16 mouse cellular contexts compared by ENCODE assay signal in genomic region chr9:41610347-41610746, GRCm38 (mm10).
DNase-seq lines count a peak whose midpoint lies in the region; ATAC-seq and TF ChIP-seq lines count a peak whose summit lies in the region.
"Had no signal": no experiment of that assay in that cellular context is flagged by ENCODE, and none has a peak within 500 bp of the region (broad histone marks: within the 10 kb centered on the region; RNA-seq: fewer than 3 reads in every experiment).

No protein-coding gene starts in this region.

- no peak overlapping the region for H3K9ac ChIP-seq in intestine, embryonic 14.5 days (ENCODE audit: low read length)
- H3K9ac ChIP-seq in intestine, embryonic 16.5 days (ENCODE audit: low read depth, low read length): no peak overlapping the region
- H3K9ac ChIP-seq in embryonic facial prominence, embryonic 14.5 days (ENCODE audit: low read depth, low read length): peak overlapping the region; percentile 37; the same call in 1 of the 2 replicates
- no peak overlapping the region for H3K9ac ChIP-seq in hindbrain, embryonic 14.5 days
- no peak overlapping the region for H3K9ac ChIP-seq in midbrain, embryonic 15.5 days

- H3K27me3 ChIP-seq in intestine, embryonic 14.5 days (replicated peaks; ENCODE audit: control insufficient read depth, insufficient read depth, low read length): no peaks in the 10 kb centered on the region
- H3K27me3 ChIP-seq in intestine, embryonic 16.5 days (replicated peaks; ENCODE audit: control insufficient read depth, insufficient read depth, low read length): no peaks in the 10 kb centered on the region
- no peaks in the 10 kb centered on the region for H3K27me3 ChIP-seq in embryonic facial prominence, embryonic 14.5 days (replicated peaks; ENCODE audit: control insufficient read depth, insufficient read depth, low read length)
- no peaks in the 10 kb centered on the region for H3K27me3 ChIP-seq in hindbrain, embryonic 14.5 days (ENCODE audit: control insufficient read depth, insufficient read depth, low read length)
- no peaks in the 10 kb centered on the region for H3K27me3 ChIP-seq in midbrain, embryonic 15.5 days (replicated peaks)
- H3K27me3 ChIP-seq in kidney, adult 2 months (replicated peaks; ENCODE audit: control insufficient read depth, insufficient read depth, low read length): no peaks in the 10 kb centered on the region
- H3K27me3 ChIP-seq: Patski had no signal

- H3K9me3 ChIP-seq in intestine, embryonic 14.5 days (ENCODE audit: control insufficient read depth, low read length): no peaks in the 10 kb centered on the region
- no peaks in the 10 kb centered on the region for H3K9me3 ChIP-seq in intestine, embryonic 16.5 days (ENCODE audit: control insufficient read depth, low read length)
- H3K9me3 ChIP-seq in embryonic facial prominence, embryonic 14.5 days (ENCODE audit: control insufficient read depth, low read length): no peaks in the 10 kb centered on the region
- no peaks in the 10 kb centered on the region for H3K9me3 ChIP-seq in hindbrain, embryonic 14.5 days (ENCODE audit: control insufficient read depth, low read length)
- no peaks in the 10 kb centered on the region for H3K9me3 ChIP-seq in midbrain, embryonic 15.5 days

- ATAC-seq in intestine, embryonic 14.5 days (replicated peaks; ENCODE audit: low FRiP score, low TSS enrichment, low read depth): no peak
- no peak for ATAC-seq in intestine, embryonic 16.5 days
- ATAC-seq in embryonic facial prominence, embryonic 14.5 days (ENCODE audit: low read depth): no peak
- no peak for ATAC-seq in hindbrain, embryonic 14.5 days (ENCODE audit: low FRiP score)
- ATAC-seq in midbrain, embryonic 15.5 days (replicated peaks): no peak
- ATAC-seq in megakaryocyte progenitor cell, adult 5-6 weeks (replicated peaks; ENCODE audit: poor library complexity): no peak
- ATAC-seq: Patski had no signal

- no peak overlapping the region for H3K4me3 ChIP-seq in intestine, embryonic 14.5 days (ENCODE audit: low read depth, low read length)
- no peak overlapping the region for H3K4me3 ChIP-seq in intestine, embryonic 16.5 days (ENCODE audit: low read length)
- no peak overlapping the region for H3K4me3 ChIP-seq in embryonic facial prominence, embryonic 14.5 days (ENCODE audit: low read depth, low read length)
- H3K4me3 ChIP-seq in hindbrain, embryonic 14.5 days (replicated peaks; ENCODE audit: low read length): no peak overlapping the region
- H3K4me3 ChIP-seq in midbrain, embryonic 15.5 days: no peak overlapping the region
- H3K4me3 ChIP-seq in kidney, adult 2 months (ENCODE audit: insufficient read depth, low read depth, low read length): no peak overlapping the region
- H3K4me3 ChIP-seq: gastrocnemius, adult 2 months had no signal

- no peak for DNase-seq in intestine, embryonic 14.5 days (ENCODE audit: low spot score)
- no peak for DNase-seq in embryonic facial prominence, embryonic 14.5 days (ENCODE audit: low spot score)
- no peak for DNase-seq in hindbrain, embryonic 14.5 days (ENCODE audit: low spot score)
- no peak for DNase-seq in kidney, adult 2 months
- DNase-seq in urinary bladder, postnatal 14 days (ENCODE audit: low spot score): no peak
- DNase-seq: adrenal gland, postnatal 36 days; cerebellum, postnatal 14 days; gastrocnemius, adult 2 months; heart, postnatal 14 days; kidney, postnatal 36 days; right cerebral cortex, adult 18-20 months had no signal

- WGBS in intestine, embryonic 14.5 days: 30% methylated on average over 4 of the region's 4 CpGs
- WGBS in intestine, embryonic 16.5 days: 39% methylated on average over 4 of the region's 4 CpGs
- WGBS in embryonic facial prominence, embryonic 14.5 days: 44% methylated on average over 4 of the region's 4 CpGs
- 31% methylated on average over 4 of the region's 4 CpGs for WGBS in hindbrain, embryonic 14.5 days
- whole genome bisulfite sequencing in midbrain, embryonic 15.5 days: 10% methylated on average over 4 of the region's 4 CpGs
- WGBS in kidney, adult 2 months: 76% methylated on average over 4 of the region's 4 CpGs

- peak overlapping the region; percentile 35; the same call in 1 of the 2 replicates for H3K27ac ChIP-seq in intestine, embryonic 14.5 days (ENCODE audit: low read depth)
- no peak overlapping the region for H3K27ac ChIP-seq in intestine, embryonic 16.5 days (ENCODE audit: low read length)
- peak overlapping the region; percentile 90 for H3K27ac ChIP-seq in embryonic facial prominence, embryonic 14.5 days (replicated peaks; ENCODE audit: low read depth, low read length)
- H3K27ac ChIP-seq in hindbrain, embryonic 14.5 days: peak overlapping the region; percentile 99
- H3K27ac ChIP-seq in midbrain, embryonic 15.5 days: peak overlapping the region; percentile 88
- no peak overlapping the region for H3K27ac ChIP-seq in kidney, adult 2 months (ENCODE audit: insufficient read depth, low read depth, low read length)
- H3K27ac ChIP-seq: gastrocnemius, adult 2 months had no signal

- TF ChIP-seq POLR2A in kidney, adult 2 months (IDR thresholded peaks at IDR 0.05; ENCODE audit: low read depth, low read length): no peak

- H3K4me2 ChIP-seq in intestine, embryonic 14.5 days (ENCODE audit: low read length): no peak overlapping the region
- H3K4me2 ChIP-seq in intestine, embryonic 16.5 days (ENCODE audit: low read depth, low read length): no peak overlapping the region
- H3K4me2 ChIP-seq in embryonic facial prominence, embryonic 14.5 days (ENCODE audit: low read depth, low read length): no peak overlapping the region
- no peak overlapping the region for H3K4me2 ChIP-seq in hindbrain, embryonic 14.5 days (replicated peaks)
- H3K4me2 ChIP-seq in midbrain, embryonic 15.5 days: no peak overlapping the region
- H3K4me2 ChIP-seq: liver, embryonic 11.5 days had no signal

- no peak for TF ChIP-seq CTCF in kidney, adult 2 months (conservative IDR thresholded peaks at IDR 0.05; ENCODE audit: insufficient read depth, insufficient read length, low read depth, low read length)

- H3K36me3 ChIP-seq in intestine, embryonic 14.5 days (ENCODE audit: control insufficient read depth, insufficient read depth, low read length): no peaks in the 10 kb centered on the region
- no peaks in the 10 kb centered on the region for H3K36me3 ChIP-seq in intestine, embryonic 16.5 days (ENCODE audit: control insufficient read depth, insufficient read depth, low read length)
- H3K36me3 ChIP-seq in embryonic facial prominence, embryonic 14.5 days (ENCODE audit: control insufficient read depth, insufficient read depth, low read length): no peaks in the 10 kb centered on the region
- H3K36me3 ChIP-seq in hindbrain, embryonic 14.5 days (replicated peaks; ENCODE audit: control insufficient read depth, insufficient read depth): no peaks in the 10 kb centered on the region
- no peaks in the 10 kb centered on the region for H3K36me3 ChIP-seq in midbrain, embryonic 15.5 days (replicated peaks)
- H3K36me3 ChIP-seq in kidney, adult 2 months (ENCODE audit: control insufficient read depth, insufficient read depth, low read length): no peaks in the 10 kb centered on the region

- H3K4me1 ChIP-seq in intestine, embryonic 14.5 days (replicated peaks; ENCODE audit: control insufficient read depth, insufficient read depth, low read length): peaks cover 37% of the 10 kb centered on the region
- peaks cover 11% of the 10 kb centered on the region; the same call in 1 of the 2 replicates for H3K4me1 ChIP-seq in intestine, embryonic 16.5 days (ENCODE audit: control insufficient read depth, insufficient read depth, low read length)
- H3K4me1 ChIP-seq in embryonic facial prominence, embryonic 14.5 days (ENCODE audit: control insufficient read depth, insufficient read depth, low read length): peaks cover 47% of the 10 kb centered on the region
- peaks cover 63% of the 10 kb centered on the region for H3K4me1 ChIP-seq in hindbrain, embryonic 14.5 days (replicated peaks; ENCODE audit: control insufficient read depth, insufficient read depth, low read length)
- peaks cover 66% of the 10 kb centered on the region for H3K4me1 ChIP-seq in midbrain, embryonic 15.5 days
- H3K4me1 ChIP-seq in kidney, adult 2 months (ENCODE audit: control insufficient read depth, insufficient read depth, low read length): no peaks in the 10 kb centered on the region

Comparison
In these comparisons a context has a peak if more than half of its experiments do, and no peak if none do; other contexts are left out.
1. H3K27ac ChIP-seq: peak in intestine, embryonic 14.5 days (single experiment), embryonic facial prominence, embryonic 14.5 days (single experiment), hindbrain, embryonic 14.5 days (single experiment) and midbrain, embryonic 15.5 days (single experiment); none in intestine, embryonic 16.5 days (single experiment) and kidney, adult 2 months (single experiment).